ENCODE assay signal across 22 mouse cellular contexts in the genomic region with DNA sequence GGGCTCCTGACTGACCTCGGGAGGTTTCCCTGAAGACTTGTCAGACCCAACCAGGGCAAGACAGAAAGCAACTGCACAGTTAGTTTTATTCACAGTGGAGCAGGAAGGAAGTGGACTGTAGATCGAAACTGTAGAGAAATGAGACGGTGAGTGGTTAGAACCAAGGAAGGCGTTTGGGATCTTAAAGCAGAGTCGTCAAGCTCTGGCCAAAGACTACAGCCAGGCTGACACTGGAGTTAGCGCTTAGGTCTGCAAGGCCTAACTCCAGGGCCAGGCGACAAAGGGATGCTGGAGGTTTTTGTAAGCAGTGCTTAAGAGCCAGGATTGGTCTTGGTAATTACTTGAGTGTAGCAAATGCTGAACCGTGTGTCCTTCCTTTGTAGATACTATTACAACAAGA. TPM values are rescaled to one million over a fixed set of nuclear protein-coding genes. Genes with fewer than 3 reads are reported as not detected.
DNase-seq lines count a peak whose midpoint lies in the region; ATAC-seq and TF ChIP-seq lines count a peak whose summit lies in the region.
"Had no signal": no experiment of that assay in that cellular context is flagged by ENCODE, and none has a peak within 500 bp of the region (broad histone marks: within the 10 kb centered on the region; RNA-seq: fewer than 3 reads in every experiment).

No protein-coding gene starts in this region.

- peak; percentile 48 for DNase-seq in CD4-positive, CD25-positive, alpha-beta regulatory T cell, adult 2 months (ENCODE audit: low read depth, low spot score)
- DNase-seq in thymus, postnatal 0 days (ENCODE audit: low spot score): peak; percentile 14
- no peak for DNase-seq in thymus, postnatal 14 days
- no peak for DNase-seq in ovary, postnatal 36 days (ENCODE audit: low spot score)
- no peak for DNase-seq in retina, postnatal 1 day
- DNase-seq: adrenal gland, adult 8-10 months; adrenal gland, postnatal 36 days; cerebellum, adult 11 months; cerebellum, adult 8-10 months; cerebellum, postnatal 14 days; embryo, embryonic 11 days; gastrocnemius, postnatal 14 days; heart, postnatal 14 days had no signal

- no peak for TF ChIP-seq POLR2A in small intestine, adult 2 months (IDR thresholded peaks at IDR 0.05; ENCODE audit: low read depth, low read length)

- ATAC-seq in CD4-positive, CD25-positive, alpha-beta regulatory T cell, adult 4 months: no peak
- ATAC-seq: forebrain, embryonic 16.5 days; hindbrain, postnatal 0 days had no signal

- H3K4me1 ChIP-seq in small intestine, adult 2 months (ENCODE audit: control insufficient read depth, insufficient read depth, insufficient read length, low read length): peaks cover 18% of the 10 kb centered on the region; the same call in 1 of the 2 replicates

- H3K27me3 ChIP-seq in small intestine, adult 2 months (ENCODE audit: control insufficient read depth, insufficient read depth, low read length): no peaks in the 10 kb centered on the region
- H3K27me3 ChIP-seq: embryonic facial prominence, embryonic 12.5 days; forebrain, embryonic 12.5 days; heart, embryonic 15.5 days; hindbrain, embryonic 13.5 days had no signal

- peaks cover 48% of the 10 kb centered on the region for H3K36me3 ChIP-seq in small intestine, adult 2 months (ENCODE audit: control insufficient read depth, insufficient read depth, low read length)

- peak overlapping the region; percentile 40; the same call in 1 of the 2 replicates for H3K27ac ChIP-seq in small intestine, adult 2 months (ENCODE audit: insufficient read depth, low read depth, low read length)
- H3K27ac ChIP-seq: embryonic facial prominence, embryonic 12.5 days; forebrain, embryonic 12.5 days; heart, adult 2 months; heart, embryonic 15.5 days; hindbrain, embryonic 13.5 days; hindbrain, postnatal 0 days had no signal

- no peak overlapping the region for H3K4me3 ChIP-seq in small intestine, adult 2 months (ENCODE audit: low read depth, low read length)
- H3K4me3 ChIP-seq: embryonic facial prominence, embryonic 12.5 days; forebrain, embryonic 12.5 days; heart, adult 2 months; heart, embryonic 15.5 days; hindbrain, embryonic 13.5 days had no signal

- no peak for TF ChIP-seq CTCF in small intestine, adult 2 months (IDR thresholded peaks at IDR 0.05; ENCODE audit: extremely low read depth, insufficient read length, insufficient replicate concordance, low read depth, low read length)

- 83% methylated on average over 8 of the region's 8 CpGs for WGBS in small intestine, adult 2 months

RNA-seq across cellular contexts. Expression of gene Etv3, which starts 3.6 kb away (rescaled TPM):
- 10 to 100 TPM; 24.6 to 37.8 TPM for polyA plus RNA-seq in CD4-positive, CD25-positive, alpha-beta regulatory T cell, adult 4 months (2017; shearing (Covaris generic))
- polyA plus RNA-seq in thymus, postnatal 0 days (2015; fragmentation: Nextera tagmentation; extraction: Ambion mirVana): 22.8 and 27.7 TPM in 2 replicates
- polyA plus RNA-seq in small intestine, adult 2 months (2012; rRNA removed): 10.6 and 19.9 TPM in 2 replicates

Comparison
In these comparisons a context has a peak if more than half of its experiments do, and no peak if none do; other contexts are left out.
1. DNase-seq: peak in CD4-positive, CD25-positive, alpha-beta regulatory T cell, adult 2 months (single experiment) and thymus, postnatal 0 days (single experiment); none in thymus, postnatal 14 days (single experiment), ovary, postnatal 36 days (single experiment) and retina, postnatal 1 day (single experiment).